Mouse (Mus musculus): Measurements from ENCODE around the gene Fnbp1. TPM values are rescaled to one million over a fixed set of nuclear protein-coding genes. Genes with fewer than 3 reads are reported as not detected.
A peak's percentile ranks its signal among the peaks of the same experiment; 100 is the strongest.

The Fnbp1 gene
- polyA plus RNA-seq, 1 experiment from 2014 or later, result 30.5 TPM

- no peak for ATAC-seq (ENCODE audit: insufficient number of reproducible peaks, low FRiP score, low TSS enrichment, low read depth)
- Histone ChIP-seq H3K9me3 (replicated peaks) (no peaks in the 10 kb centered on the region), H3K27me3 (no peaks in the 10 kb centered on the region), H3K4me2 (replicated peaks) (no peak overlapping the region), H3K36me3 (peaks cover 6% of the 10 kb centered on the region; the same call in 1 of the 2 replicates), H3K4me3 (replicated peaks) (no peak overlapping the region), H3K9ac (no peak overlapping the region), H3K27ac (replicated peaks) (no peak overlapping the region), H3K4me1 (peaks cover 9% of the 10 kb centered on the region; the same call in 1 of the 2 replicates)
- WGBS, result 87% methylated on average over 4 of the region's 4 CpGs
Observed at GRCm38 (mm10) chr2:30994853-30995252, 147.0 kb downstream of the Fnbp1 start.

GRCm38 (mm10) chr2:30990221-30990620, 151.6 kb downstream of the Fnbp1 start:
- 78% methylated on average over 9 of the region's 9 CpGs for WGBS
- no peak for ATAC-seq (ENCODE audit: insufficient number of reproducible peaks, low FRiP score, low TSS enrichment, low read depth)

GRCm38 (mm10) chr2:30985111-30986020, 156.4 kb downstream of the Fnbp1 start:
- no peak overlapping the region for H3K4me2 ChIP-seq (replicated peaks)
- H3K9ac ChIP-seq, result no peak overlapping the region
- H3K9me3 ChIP-seq (replicated peaks), result no peaks in the 10 kb centered on the region
- H3K36me3 ChIP-seq, result peaks cover 10% of the 10 kb centered on the region
- H3K27ac ChIP-seq (replicated peaks), result no peak overlapping the region
- no peak for ATAC-seq (ENCODE audit: insufficient number of reproducible peaks, low FRiP score, low TSS enrichment, low read depth)
- no peak overlapping the region for H3K4me3 ChIP-seq (replicated peaks)
- no peaks in the 10 kb centered on the region for H3K27me3 ChIP-seq
- H3K4me1 ChIP-seq, result peaks cover 24% of the 10 kb centered on the region
- WGBS, result 28% methylated on average over 17 of the region's 17 CpGs

More at GRCm38 (mm10) chr2:30990221-30990620, 151.6 kb downstream of the Fnbp1 start:
- Histone ChIP-seq H3K4me2 (replicated peaks) (no peak overlapping the region), H3K9ac (no peak overlapping the region), H3K4me1 (peaks cover 5% of the 10 kb centered on the region), H3K27ac (replicated peaks) (no peak overlapping the region), H3K36me3 (peaks cover 13% of the 10 kb centered on the region), H3K9me3 (replicated peaks) (no peaks in the 10 kb centered on the region), H3K27me3 (no peaks in the 10 kb centered on the region), H3K4me3 (replicated peaks) (no peak overlapping the region)

- peak overlapping the region; percentile 59 for H3K27ac ChIP-seq (replicated peaks)
- H3K27me3 ChIP-seq, result no peaks in the 10 kb centered on the region
- peaks cover 25% of the 10 kb centered on the region for H3K4me1 ChIP-seq
- peak overlapping the region; percentile 81 for H3K4me3 ChIP-seq (replicated peaks)
- H3K4me2 ChIP-seq (replicated peaks), result peak overlapping the region; percentile 80
- peak overlapping the region; percentile 55; the same call in 1 of the 2 replicates for H3K9ac ChIP-seq
- no peak for ATAC-seq (ENCODE audit: insufficient number of reproducible peaks, low FRiP score, low TSS enrichment, low read depth)
- H3K9me3 ChIP-seq (replicated peaks), result no peaks in the 10 kb centered on the region
- peaks cover 23% of the 10 kb centered on the region for H3K36me3 ChIP-seq
- 36% methylated on average over 7 of the region's 7 CpGs for whole genome bisulfite sequencing
Observed at GRCm38 (mm10) chr2:30983024-30983423, 158.8 kb downstream of the Fnbp1 start.

- peak within 1 kb of the TSS; percentile 55 for H3K9ac ChIP-seq
- under 1% methylated on average over 66 of the region's 66 CpGs for WGBS
- ATAC-seq (ENCODE audit: insufficient number of reproducible peaks, low FRiP score, low TSS enrichment, low read depth), result peak; percentile 99
- H3K4me2 ChIP-seq (replicated peaks), result peak within 1 kb of the TSS; percentile 80
- no peaks in the 10 kb centered on the region for H3K27me3 ChIP-seq
- no peaks in the 10 kb centered on the region for H3K9me3 ChIP-seq (replicated peaks)
- peaks cover 30% of the 10 kb centered on the region for H3K36me3 ChIP-seq
- H3K27ac ChIP-seq (replicated peaks), result peak within 1 kb of the TSS; percentile 59
- peak within 1 kb of the TSS; percentile 81 for H3K4me3 ChIP-seq (replicated peaks)
- H3K4me1 ChIP-seq, result peaks cover 25% of the 10 kb centered on the region
Observed at GRCm38 (mm10) chr2:30981790-30982513, 159.9 kb downstream of the Fnbp1 start, which contains the start of the genes BC005624 and Usp20. BC005624 (minus strand) TSS chr2:30982201. Usp20 (plus strand) TSS chr2:30982279.

Other genes starting within 250 kb of the Fnbp1 start
- 27.0 and 32.4 TPM in 2 replicates for gene Ptges, start 212.1 kb downstream of the Fnbp1 start, polyA plus RNA-seq (2015; fragmentation: Nextera tagmentation; extraction: Ambion mirVana)
- gene Tor1b, start 189.0 kb downstream of the Fnbp1 start, polyA plus RNA-seq (2015; fragmentation: Nextera tagmentation; extraction: Ambion mirVana), result 41.4 and 41.6 TPM in 2 replicates
- gene Tor1a, start 174.1 kb downstream of the Fnbp1 start, polyA plus RNA-seq (2015; fragmentation: Nextera tagmentation; extraction: Ambion mirVana), result 79.1 and 84.7 TPM in 2 replicates
- gene BC005624, start 159.8 kb downstream of the Fnbp1 start, polyA plus RNA-seq (2015; fragmentation: Nextera tagmentation; extraction: Ambion mirVana), result 64.4 TPM in 2 replicates
- 29.4 and 31.1 TPM in 2 replicates for gene Usp20, start 159.7 kb downstream of the Fnbp1 start, polyA plus RNA-seq (2015; fragmentation: Nextera tagmentation; extraction: Ambion mirVana)
- gene Gpr107, start 10.3 kb upstream of the Fnbp1 start, polyA plus RNA-seq (2015; fragmentation: Nextera tagmentation; extraction: Ambion mirVana), result 35.5 and 40.6 TPM in 2 replicates
- gene Ncs1, start 103.8 kb upstream of the Fnbp1 start, polyA plus RNA-seq (2015; fragmentation: Nextera tagmentation; extraction: Ambion mirVana), result 39.5 and 40.3 TPM in 2 replicates
- 0.47 and 0.53 TPM in 2 replicates for gene Hmcn2, start 172.4 kb upstream of the Fnbp1 start, polyA plus RNA-seq (2015; fragmentation: Nextera tagmentation; extraction: Ambion mirVana)